ENCODE assay signal across 9 mouse cellular contexts in genomic region chr3:105052171-105052936, GRCm38 (mm10). TPM values are rescaled to one million over a fixed set of nuclear protein-coding genes. Genes with fewer than 3 reads are reported as not detected.
A peak's percentile ranks its signal among the peaks of the same experiment; 100 is the strongest.
DNase-seq lines count a peak whose midpoint lies in the region; ATAC-seq lines count a peak whose summit lies in the region.
"Had no signal": no experiment of that assay in that cellular context is flagged by ENCODE, and none has a peak within 500 bp of the region (broad histone marks: within the 10 kb centered on the region; RNA-seq: fewer than 3 reads in every experiment).

No protein-coding gene starts in this region.

- H3K9me3 ChIP-seq in lung, embryonic 16.5 days (ENCODE audit: control insufficient read depth, low read length): no peaks in the 10 kb centered on the region
- H3K9me3 ChIP-seq in embryonic facial prominence, embryonic 11.5 days (replicated peaks; ENCODE audit: control insufficient read depth, low read length): no peaks in the 10 kb centered on the region
- H3K9me3 ChIP-seq in limb, embryonic 10.5 days (replicated peaks): no peaks in the 10 kb centered on the region
- no peaks in the 10 kb centered on the region for H3K9me3 ChIP-seq in neural tube, embryonic 15.5 days (replicated peaks)

- DNase-seq in lung, postnatal 25 days (ENCODE audit: low spot score): no peak
- DNase-seq in embryonic facial prominence, embryonic 11.5 days (ENCODE audit: low spot score): peak; percentile 36
- DNase-seq in limb, embryonic 10.5 days (ENCODE audit: low spot score): no peak
- no peak for DNase-seq in cerebellum, adult 8-10 months
- no peak for DNase-seq in adipocyte (ENCODE audit: low spot score)
- no peak for DNase-seq in adrenal gland, postnatal 36 days

- H3K4me1 ChIP-seq in lung, embryonic 16.5 days (replicated peaks; ENCODE audit: control insufficient read depth, insufficient read depth, low read length): peaks cover 39% of the 10 kb centered on the region
- no peaks in the 10 kb centered on the region; the same call in 1 of the 2 replicates for H3K4me1 ChIP-seq in embryonic facial prominence, embryonic 11.5 days (ENCODE audit: control insufficient read depth, insufficient read depth, low read length)
- peaks cover 42% of the 10 kb centered on the region for H3K4me1 ChIP-seq in limb, embryonic 10.5 days
- peaks cover 46% of the 10 kb centered on the region for H3K4me1 ChIP-seq in neural tube, embryonic 15.5 days

- H3K36me3 ChIP-seq in lung, embryonic 16.5 days (ENCODE audit: control insufficient read depth, insufficient read depth, low read length): no peaks in the 10 kb centered on the region
- no peaks in the 10 kb centered on the region for H3K36me3 ChIP-seq in embryonic facial prominence, embryonic 11.5 days (replicated peaks; ENCODE audit: control insufficient read depth, insufficient read depth, low read depth, low read length)
- H3K36me3 ChIP-seq in limb, embryonic 10.5 days: peaks cover 4% of the 10 kb centered on the region; the same call in 1 of the 2 replicates
- H3K36me3 ChIP-seq in neural tube, embryonic 15.5 days: no peaks in the 10 kb centered on the region

- H3K9ac ChIP-seq in lung, embryonic 16.5 days (ENCODE audit: low read length): peak overlapping the region; percentile 84
- H3K9ac ChIP-seq in embryonic facial prominence, embryonic 11.5 days (replicated peaks; ENCODE audit: low read length): peak overlapping the region; percentile 90
- H3K9ac ChIP-seq in neural tube, embryonic 15.5 days (replicated peaks): peak overlapping the region; percentile 96

- H3K4me2 ChIP-seq in lung, embryonic 16.5 days (ENCODE audit: low read depth, low read length): peak overlapping the region; percentile 77
- peak overlapping the region; percentile 76 for H3K4me2 ChIP-seq in embryonic facial prominence, embryonic 11.5 days (ENCODE audit: low read depth, low read length)
- peak overlapping the region; percentile 61 for H3K4me2 ChIP-seq in neural tube, embryonic 15.5 days

- no peaks in the 10 kb centered on the region for H3K27me3 ChIP-seq in lung, embryonic 16.5 days (ENCODE audit: control insufficient read depth, insufficient read depth, low read depth, low read length)
- H3K27me3 ChIP-seq in embryonic facial prominence, embryonic 11.5 days (ENCODE audit: control insufficient read depth, insufficient read depth, low read length): no peaks in the 10 kb centered on the region
- no peaks in the 10 kb centered on the region for H3K27me3 ChIP-seq in limb, embryonic 10.5 days (ENCODE audit: low read depth, poor library complexity, severe bottlenecking)
- H3K27me3 ChIP-seq in neural tube, embryonic 15.5 days (replicated peaks): no peaks in the 10 kb centered on the region

- under 1% methylated on average over 37 of the region's 37 CpGs for WGBS in lung, embryonic 16.5 days
- under 1% methylated on average over 33 of the region's 37 CpGs for WGBS in embryonic facial prominence, embryonic 11.5 days
- under 1% methylated on average over 34 of the region's 37 CpGs for WGBS in limb, embryonic 10.5 days
- WGBS in neural tube, embryonic 15.5 days: under 1% methylated on average over 35 of the region's 37 CpGs

- H3K27ac ChIP-seq in lung, embryonic 16.5 days (ENCODE audit: low read length): peak overlapping the region; percentile 70
- H3K27ac ChIP-seq in embryonic facial prominence, embryonic 11.5 days (replicated peaks; ENCODE audit: low read depth, low read length): peak overlapping the region; percentile 59; the same call in 1 of the 2 replicates
- H3K27ac ChIP-seq in limb, embryonic 10.5 days: peak overlapping the region; percentile 93
- H3K27ac ChIP-seq in neural tube, embryonic 15.5 days (replicated peaks): peak overlapping the region; percentile 95

- peak overlapping the region; percentile 81 for H3K4me3 ChIP-seq in lung, embryonic 16.5 days (ENCODE audit: low read length)
- H3K4me3 ChIP-seq in embryonic facial prominence, embryonic 11.5 days (ENCODE audit: low read depth, low read length): peak overlapping the region; percentile 89
- peak overlapping the region; percentile 89 for H3K4me3 ChIP-seq in limb, embryonic 10.5 days
- peak overlapping the region; percentile 91 for H3K4me3 ChIP-seq in neural tube, embryonic 15.5 days (replicated peaks)

- peak; percentile 52 for ATAC-seq in lung, embryonic 16.5 days (ENCODE audit: low read depth)
- peak; percentile 76; the same call in 1 of the 2 replicates for ATAC-seq in embryonic facial prominence, embryonic 11.5 days (replicated peaks; ENCODE audit: insufficient number of reproducible peaks, low FRiP score, low TSS enrichment, low read depth)
- ATAC-seq in neural tube, embryonic 15.5 days (ENCODE audit: low FRiP score): peak; percentile 65

RNA-seq across cellular contexts. Expression of gene Cttnbp2nl, which starts 0.6 kb away (rescaled TPM):
- 36.3 and 38.2 TPM in 2 replicates for polyA plus RNA-seq in lung, embryonic 16.5 days (2015; fragmentation: Nextera tagmentation; extraction: Ambion mirVana)
- 44.3 and 44.7 TPM in 2 replicates for polyA plus RNA-seq in embryonic facial prominence, embryonic 11.5 days (2014; fragmentation: Nextera tagmentation; extraction: Ambion mirVana)
- 40.5 and 50.1 TPM in 2 replicates for polyA plus RNA-seq in limb, embryonic 10.5 days (2016; fragmentation: Nextera tagmentation; extraction: Ambion mirVana)
- polyA plus RNA-seq in neural tube, embryonic 15.5 days (2015; fragmentation: Nextera tagmentation; extraction: Ambion mirVana): 35.8 and 38.8 TPM in 2 replicates
- total RNA-seq in adrenal gland, postnatal 36 days (2021): 10 to 100 TPM; 16.2 to 26.0 TPM

RNA-seq across cellular contexts. Expression of gene 4930564D02Rik, which starts 14.3 kb away (rescaled TPM):
- not detected in 2 replicates for polyA plus RNA-seq in lung, embryonic 16.5 days (2015; fragmentation: Nextera tagmentation; extraction: Ambion mirVana)
- not detected in 2 replicates for polyA plus RNA-seq in embryonic facial prominence, embryonic 11.5 days (2014; fragmentation: Nextera tagmentation; extraction: Ambion mirVana)
- not detected in 2 replicates for polyA plus RNA-seq in limb, embryonic 10.5 days (2016; fragmentation: Nextera tagmentation; extraction: Ambion mirVana)
- polyA plus RNA-seq in neural tube, embryonic 15.5 days (2015; fragmentation: Nextera tagmentation; extraction: Ambion mirVana): not detected in 2 replicates
- not detected for total RNA-seq in adrenal gland, postnatal 36 days (2021)
- polyA plus RNA-seq: large intestine, adult 2 months had no signal
